Mouse (Mus musculus) lung, postnatal 0 days (tissue): ENCODE data around the gene Eps15l1. TPM values are rescaled to one million over a fixed set of nuclear protein-coding genes. Genes with fewer than 3 reads are reported as not detected.
A peak's percentile ranks its signal among the peaks of the same experiment; 100 is the strongest.

ENCODE experiments used
- ATAC-seq: fragments of 200-750 bp; cut with Nextera tagmentation; 2 replicates; pipeline ENCODE4 v1.8.0; 2017; ENCODE audit warnings: moderate library complexity
- DNase-seq: peaks from one replicate; pipeline ENCODE4 v3.0.0-alpha.2; 2016; ENCODE audit warnings: low spot score
- H3K27ac ChIP-seq: fragments of 300-500 bp; sonication (generic); 2 replicates; pipeline ENCODE4 v1.5.1; 2014; ENCODE audit warnings: antibody characterized with exemption, mild to moderate bottlenecking, low read length, mixed read lengths
- H3K27me3 ChIP-seq: fragments of 300-500 bp; sonication (generic); replicated peaks from 2 replicates; pipeline ENCODE4 v1.6.1; 2014; ENCODE audit warnings: low read length, mixed read lengths; ENCODE audit not compliant: insufficient read depth
- H3K36me3 ChIP-seq: fragments of 300-500 bp; sonication (generic); 2 replicates; pipeline ENCODE4 v1.6.1; 2014; ENCODE audit warnings: low read length, mixed read lengths; ENCODE audit not compliant: insufficient read depth
- H3K4me1 ChIP-seq: fragments of 300-500 bp; sonication (generic); 2 replicates; pipeline ENCODE4 v1.6.1; 2014; ENCODE audit warnings: antibody characterized with exemption, low read depth, low read length, mixed read lengths; ENCODE audit not compliant: insufficient read depth
- H3K4me2 ChIP-seq: fragments of 300-500 bp; sonication (generic); replicated peaks from 2 replicates; pipeline ENCODE4 v1.6.1; 2014; ENCODE audit warnings: low read depth, mild to moderate bottlenecking, low read length, moderate library complexity, mixed read lengths
- H3K4me3 ChIP-seq: fragments of 300-500 bp; sonication (generic); 2 replicates; pipeline ENCODE4 v1.5.1; 2014; ENCODE audit warnings: low read depth, low read length
- H3K9ac ChIP-seq: fragments of 300-500 bp; sonication (generic); replicated peaks from 2 replicates; pipeline ENCODE4 v1.6.1; 2014; ENCODE audit warnings: low read depth, mild to moderate bottlenecking
- H3K9me3 ChIP-seq: fragments of 300-500 bp; sonication (generic); 2 replicates; pipeline ENCODE4 v1.6.1; 2016; ENCODE audit warnings: low read length, mixed read lengths
- CTCF ChIP-seq: IDR thresholded peaks from 2 replicates; pipeline ENCODE4 v1.5.1; 2016; ENCODE audit warnings: antibody characterized with exemption, mild to moderate bottlenecking
- EP300 ChIP-seq: IDR thresholded peaks from 2 replicates; pipeline ENCODE4 v1.6.1; 2016; ENCODE audit warnings: antibody characterized with exemption, mild to moderate bottlenecking, control low read depth
- WGBS: fragments of 180-500 bp; shearing (Covaris S2); extraction: QIAGEN DNeasy Blood & Tissue Kit; methylation state at CpG from one replicate; pipeline ENCODE4 v1.1.7; 2014; 5-methylcytosine and 5-hydroxymethylcytosine counted together
- polyA plus RNA-seq: library from polyadenylated mRNA; unstranded; fragments of >200 nt; fragmentation: Nextera tagmentation; extraction: Ambion mirVana; gene quantifications from 2 replicates; pipeline ENCODE4 v1.2.1, GENCODE M21; 2015

Gene Eps15l1
- polyA plus RNA-seq, 1 experiment from 2014 or later: 25.6 TPM

DNA sequence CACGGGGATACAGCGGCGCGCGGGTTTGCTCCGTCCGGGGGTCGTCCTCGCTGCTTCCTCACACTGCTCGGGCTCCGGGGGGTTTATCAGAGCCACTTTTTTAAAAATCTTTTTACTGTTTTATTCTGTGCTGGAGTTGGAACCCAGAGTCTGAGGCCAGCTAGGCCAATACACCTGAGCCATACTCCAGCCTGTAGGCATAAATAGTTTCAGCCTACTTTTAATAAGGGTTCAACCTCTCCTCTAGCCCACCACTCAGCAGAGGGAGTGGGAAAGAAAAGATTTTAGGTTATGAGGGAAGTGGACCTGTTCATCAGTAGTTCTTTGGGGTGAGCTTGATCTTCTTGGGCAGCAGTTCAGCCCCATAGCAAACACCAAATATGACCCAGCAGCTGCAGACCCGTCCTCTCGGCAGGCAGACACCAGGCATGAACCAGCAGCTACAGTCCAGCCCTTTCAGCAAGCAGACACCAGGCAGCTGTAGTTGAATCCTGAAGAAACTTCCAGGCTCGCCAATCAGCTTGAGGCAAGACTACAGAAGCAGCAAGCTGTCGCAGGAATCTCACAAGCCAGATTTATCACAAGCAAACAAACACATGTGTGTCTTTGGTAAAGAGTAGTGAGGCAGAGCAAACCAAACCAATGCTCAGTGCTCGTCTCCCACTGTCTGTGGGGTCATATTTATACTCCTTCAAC is 115.9 kb downstream of the Eps15l1 start, which contains the start of gene Gm10282:
Gene Gm10282 (minus strand): TSS at position 51 of the 696 bp plus-strand sequence.
- H3K36me3 ChIP-seq: no peaks in the 10 kb centered on the region
- H3K27ac ChIP-seq: no peak within 1 kb of the TSS
- no peak within 1 kb of the TSS for H3K4me3 ChIP-seq
- 68% methylated on average over 12 of the region's 16 CpGs for WGBS
- DNase-seq: no peak
- no peaks in the 10 kb centered on the region for H3K27me3 ChIP-seq
- H3K9me3 ChIP-seq: no peaks in the 10 kb centered on the region
- peaks cover 4% of the 10 kb centered on the region; the same call in 1 of the 2 replicates for H3K4me1 ChIP-seq
- H3K4me2 ChIP-seq: no peak within 1 kb of the TSS
- no peak for TF ChIP-seq EP300
- TF ChIP-seq CTCF: no peak
- no peak for ATAC-seq
- no peak within 1 kb of the TSS for H3K9ac ChIP-seq

DNA sequence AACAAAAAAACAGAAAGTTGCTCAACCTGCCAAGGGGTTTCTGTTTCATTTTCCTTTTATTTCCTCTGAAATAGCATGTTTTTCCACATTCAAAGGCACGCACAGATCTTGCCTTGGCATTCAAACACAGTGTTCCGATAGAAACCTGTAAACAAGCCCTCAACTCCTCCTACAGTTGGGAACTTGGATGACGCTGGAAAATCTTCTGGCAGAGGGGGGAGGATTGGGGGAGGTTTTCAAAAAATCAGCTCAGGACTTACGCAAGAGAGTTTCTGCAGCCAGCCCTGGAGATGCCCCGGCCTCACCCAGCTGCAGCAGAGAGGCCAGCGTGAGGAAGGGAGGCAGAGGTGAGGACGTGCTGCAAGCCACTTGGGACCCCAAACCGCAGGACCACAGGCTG is 117.6 kb downstream of the Eps15l1 start:
- WGBS: 18% methylated on average over 8 of the region's 8 CpGs
- peak; percentile 92 for ATAC-seq
- DNase-seq: peak; percentile 97

DNA sequence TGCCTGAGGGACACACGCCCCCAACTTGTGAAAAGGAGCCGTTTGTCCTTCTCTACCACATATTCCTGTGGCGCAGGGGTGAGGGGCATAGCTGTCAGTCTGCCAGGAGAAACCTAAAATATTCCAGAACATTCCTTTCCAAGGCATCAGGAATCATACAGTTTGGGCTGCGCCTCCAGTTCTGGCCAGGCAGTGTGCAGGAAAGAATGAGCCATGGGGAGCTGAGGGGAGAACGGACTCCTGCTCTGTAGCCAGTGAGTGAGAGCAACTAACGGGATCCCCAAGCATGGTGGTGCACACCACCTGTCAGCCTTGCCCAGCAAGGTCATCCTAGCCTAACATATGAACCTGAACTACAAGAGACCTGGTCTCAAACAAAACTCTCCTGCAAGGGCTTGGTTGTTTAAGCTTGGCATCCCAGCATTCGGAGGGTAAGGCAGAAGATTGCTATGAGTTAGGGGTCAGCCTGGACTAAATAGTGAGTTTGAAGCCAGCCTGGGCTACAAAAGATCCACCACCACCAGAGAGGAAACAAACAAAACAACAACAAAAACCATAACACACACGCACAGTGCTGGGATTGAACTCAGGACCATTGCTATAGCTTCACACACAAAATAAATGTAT is 118.2 kb downstream of the Eps15l1 start:
- Histone ChIP-seq H3K4me3 (no peak overlapping the region), H3K27ac (peak overlapping the region; percentile 84), H3K9me3 (no peaks in the 10 kb centered on the region), H3K4me1 (peaks cover 4% of the 10 kb centered on the region; the same call in 1 of the 2 replicates), H3K36me3 (no peaks in the 10 kb centered on the region), H3K4me2 (no peak overlapping the region; the same call in 1 of the 2 replicates), H3K27me3 (no peaks in the 10 kb centered on the region), H3K9ac (no peak overlapping the region)
- TF ChIP-seq EP300 (no peak), CTCF (no peak)
- 45% methylated on average over 8 of the region's 8 CpGs for WGBS
- ATAC-seq (peak; percentile 18; the same call in 1 of the 2 replicates), DNase-seq (peak; percentile 24)

More for the DNA sequence above, 117.6 kb downstream of the Eps15l1 start:
- no peak overlapping the region for H3K4me3 ChIP-seq
- no peak overlapping the region for H3K9ac ChIP-seq
- TF ChIP-seq CTCF (peak; percentile 42), EP300 (peak; percentile 99)
- no peak overlapping the region; the same call in 1 of the 2 replicates for H3K4me2 ChIP-seq
- no peaks in the 10 kb centered on the region for H3K27me3 ChIP-seq
- no peaks in the 10 kb centered on the region for H3K9me3 ChIP-seq
- peaks cover 4% of the 10 kb centered on the region; the same call in 1 of the 2 replicates for H3K4me1 ChIP-seq
- H3K36me3 ChIP-seq: no peaks in the 10 kb centered on the region
- peak overlapping the region; percentile 84 for H3K27ac ChIP-seq

GRCm38 (mm10) chr8:72301497-72301896 is 119.8 kb downstream of the Eps15l1 start:
- H3K27me3 ChIP-seq: no peaks in the 10 kb centered on the region
- no peak overlapping the region for H3K4me2 ChIP-seq
- no peaks in the 10 kb centered on the region for H3K36me3 ChIP-seq
- no peaks in the 10 kb centered on the region for H3K9me3 ChIP-seq
- H3K9ac ChIP-seq: no peak overlapping the region
- TF ChIP-seq CTCF (no peak), EP300 (no peak)
- WGBS: 80% methylated on average over 5 of the region's 5 CpGs
- H3K4me3 ChIP-seq: no peak overlapping the region
- peaks cover 4% of the 10 kb centered on the region; the same call in 1 of the 2 replicates for H3K4me1 ChIP-seq
- no peak for ATAC-seq
- no peak overlapping the region for H3K27ac ChIP-seq
- DNase-seq: no peak

- peak overlapping the region; percentile 20; the same call in 1 of the 2 replicates for H3K27ac ChIP-seq
- H3K4me1 ChIP-seq: peaks cover 6% of the 10 kb centered on the region; the same call in 1 of the 2 replicates
- no peak overlapping the region for H3K9ac ChIP-seq
- H3K36me3 ChIP-seq: no peaks in the 10 kb centered on the region
- ATAC-seq (no peak), DNase-seq (peak; percentile 27)
- no peak overlapping the region for H3K4me2 ChIP-seq
- no peaks in the 10 kb centered on the region for H3K27me3 ChIP-seq
- TF ChIP-seq EP300 (no peak), CTCF (peak; percentile 36)
- no peaks in the 10 kb centered on the region for H3K9me3 ChIP-seq
- H3K4me3 ChIP-seq: no peak overlapping the region
- WGBS: 68% methylated on average over 9 of the region's 9 CpGs
Observed at GRCm38 (mm10) chr8:72300654-72301400, 120.4 kb downstream of the Eps15l1 start.

DNA sequence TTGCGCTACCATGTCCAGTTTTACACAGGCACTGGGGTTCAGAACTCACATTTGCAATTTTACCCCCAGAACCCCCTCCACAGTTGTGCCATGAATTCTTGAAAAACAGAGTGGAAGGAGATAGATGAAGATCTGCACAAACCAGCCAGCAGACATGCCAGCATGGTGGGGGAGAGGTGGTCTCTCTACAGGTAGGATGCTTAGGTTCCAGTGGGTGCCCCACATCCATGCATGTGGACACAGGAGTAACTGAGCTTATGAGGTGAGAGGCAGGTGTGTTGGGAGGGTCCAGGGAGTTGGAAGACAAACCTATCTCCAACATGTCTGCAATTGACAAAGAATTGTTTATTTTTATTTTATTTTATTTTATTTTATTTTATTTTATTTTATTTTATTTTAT is 122.3 kb downstream of the Eps15l1 start:
- Histone ChIP-seq H3K27me3 (no peaks in the 10 kb centered on the region), H3K9me3 (no peaks in the 10 kb centered on the region), H3K27ac (no peak overlapping the region), H3K4me1 (peaks cover 11% of the 10 kb centered on the region), H3K4me3 (no peak overlapping the region), H3K36me3 (no peaks in the 10 kb centered on the region), H3K4me2 (no peak overlapping the region), H3K9ac (no peak overlapping the region)
- DNase-seq (no peak), ATAC-seq (no peak)
- TF ChIP-seq EP300 (no peak), CTCF (no peak)
- 84% methylated on average over 1 of the region's 1 CpGs for WGBS
